Mouse (Mus musculus): ENCODE results near the gene Psd4. TPM values are rescaled to one million over a fixed set of nuclear protein-coding genes. Genes with fewer than 3 reads are reported as not detected.

Psd4 gene
- polyA plus RNA-seq, 1 experiment, result 20.1 TPM

GRCm38 (mm10) chr2:24427866-24428675, 60.7 kb downstream of the Psd4 start:
- DNase-seq (ENCODE audit: low read depth, low spot score), result no peak
- 77% methylated on average over 12 of the region's 12 CpGs for WGBS

GRCm38 (mm10) chr2:24429806-24430205, 62.4 kb downstream of the Psd4 start:
- no peak for DNase-seq (ENCODE audit: low read depth, low spot score)
- 87% methylated on average over 4 of the region's 4 CpGs for WGBS

GRCm38 (mm10) chr2:24434670-24435069, 67.3 kb downstream of the Psd4 start:
- DNase-seq (ENCODE audit: low read depth, low spot score), result no peak
- 82% methylated on average over 2 of the region's 2 CpGs for WGBS

- WGBS, result 80% methylated on average over 11 of the region's 11 CpGs
- no peak for DNase-seq (ENCODE audit: low read depth, low spot score)
These were observed 68.3 kb downstream of the Psd4 start for GRCm38 (mm10) chr2:24435699-24436098.

GRCm38 (mm10) chr2:24440056-24440455, 72.7 kb downstream of the Psd4 start:
- WGBS, result 39% methylated on average over 2 of the region's 2 CpGs
- DNase-seq (ENCODE audit: low read depth, low spot score), result no peak

- DNase-seq (ENCODE audit: low read depth, low spot score), result no peak
These were observed 74.5 kb downstream of the Psd4 start for GRCm38 (mm10) chr2:24441899-24442298.

- WGBS, result 56% methylated on average over 4 of the region's 4 CpGs
- DNase-seq (ENCODE audit: low read depth, low spot score), result no peak
These were observed 75.0 kb downstream of the Psd4 start for GRCm38 (mm10) chr2:24442303-24442925.

GRCm38 (mm10) chr2:24443256-24443790, 75.9 kb downstream of the Psd4 start:
- WGBS, result 77% methylated on average over 3 of the region's 3 CpGs
- no peak for DNase-seq (ENCODE audit: low read depth, low spot score)

GRCm38 (mm10) chr2:24449111-24449510, 81.7 kb downstream of the Psd4 start:
- no peak for DNase-seq (ENCODE audit: low read depth, low spot score)
- 72% methylated on average over 4 of the region's 4 CpGs for WGBS

- 15% methylated on average over 5 of the region's 5 CpGs for WGBS
These were observed 85.8 kb downstream of the Psd4 start for GRCm38 (mm10) chr2:24453206-24453605.

GRCm38 (mm10) chr2:24454429-24455011, 87.1 kb downstream of the Psd4 start:
- WGBS, result 89% methylated on average over 1 of the region's 1 CpGs
- no peak for DNase-seq (ENCODE audit: low read depth, low spot score)

More at GRCm38 (mm10) chr2:24453206-24453605, 85.8 kb downstream of the Psd4 start:
- no peak for DNase-seq (ENCODE audit: low read depth, low spot score)

- DNase-seq (ENCODE audit: low read depth, low spot score), result no peak
These were observed 87.9 kb downstream of the Psd4 start for GRCm38 (mm10) chr2:24455057-24455855.

GRCm38 (mm10) chr2:24456841-24457240, 89.5 kb downstream of the Psd4 start:
- no peak for DNase-seq (ENCODE audit: low read depth, low spot score)
- WGBS, result 84% methylated on average over 4 of the region's 4 CpGs

More at GRCm38 (mm10) chr2:24455057-24455855, 87.9 kb downstream of the Psd4 start:
- 21% methylated on average over 6 of the region's 6 CpGs for WGBS

- no peak for DNase-seq (ENCODE audit: low read depth, low spot score)
- 15% methylated on average over 9 of the region's 9 CpGs for WGBS
These were observed 92.9 kb downstream of the Psd4 start for GRCm38 (mm10) chr2:24460112-24460807.

GRCm38 (mm10) chr2:24460808-24461127, 93.4 kb downstream of the Psd4 start:
- no peak for DNase-seq (ENCODE audit: low read depth, low spot score)

More at GRCm38 (mm10) chr2:24460808-24461127, 93.4 kb downstream of the Psd4 start:
- 15% methylated on average over 2 of the region's 2 CpGs for WGBS

Data from large intestine, adult 2 months (tissue).